Mouse (Mus musculus): ENCODE results near the gene Rab35. TPM values are rescaled to one million over a fixed set of nuclear protein-coding genes. Genes with fewer than 3 reads are reported as not detected.

The Rab35 gene
- total RNA-seq, 2 experiments from 2014 or later: 43.1 to 46.3 TPM

- no peak for DNase-seq
- intact Hi-C loops (cut with DNase I): no loop called here
Observed at GRCm38 (mm10) chr5:115695191-115695770, 63.6 kb downstream of the Rab35 start.

GRCm38 (mm10) chr5:115696811-115697210, 65.1 kb downstream of the Rab35 start:
- DNase-seq: no peak
- intact Hi-C loops (cut with DNase I): no loop called here

Small RNA genes lying within 50 kb of the gene (microRNA-seq; reads per million reads assigned to microRNA genes)
- gene Mir7030 (ENCODE audit: borderline number of aligned reads in 2 of 2): 0 to 1.3 reads per million in 2 experiments

Other genes starting within 250 kb of the Rab35 start
- 1 to 10 TPM in 1 of 2 experiments, under 1 TPM in 1; 0.92 to 1.2 TPM for gene Msi1, start 202.3 kb upstream of the Rab35 start, total RNA-seq (2021)
- not detected for gene Pla2g1b, start 165.6 kb upstream of the Rab35 start, total RNA-seq (2021)
- gene Sirt4, start 147.2 kb upstream of the Rab35 start, total RNA-seq (2021): 10 to 100 TPM; 17.9 to 18.1 TPM
- 10 to 100 TPM; 36.2 to 37.9 TPM for gene Pxn, start 125.2 kb upstream of the Rab35 start, total RNA-seq (2021)
- 100 to 1,000 TPM; 650 to 668 TPM for gene Rplp0, start 72.4 kb upstream of the Rab35 start, total RNA-seq (2021)
- 10 to 100 TPM; 43.1 to 49.5 TPM for gene Gcn1l1, start 66.7 kb upstream of the Rab35 start, total RNA-seq (2021)
- gene Bicdl1, start 99.7 kb downstream of the Rab35 start, total RNA-seq (2021): 1 to 10 TPM; 6.7 to 8.9 TPM
- gene Cit, start 213.4 kb downstream of the Rab35 start, total RNA-seq (2021): 1 to 10 TPM; 1.7 to 2.2 TPM